Mouse (Mus musculus) heart, embryonic 15.5 days (tissue): Measurements from ENCODE around the gene Sprr2a1. TPM values are rescaled to one million over a fixed set of nuclear protein-coding genes. Genes with fewer than 3 reads are reported as not detected.
"Not testable (repeated sequence)": the region's sequence is repeated elsewhere in the genome, so short reads cannot be mapped to it uniquely, and the experiment has no call there.

ENCODE experiments used
- ATAC-seq: fragments of 200-750 bp; cut with Nextera tagmentation; replicated peaks from 2 replicates; pipeline ENCODE4 v1.8.0; 2017; ENCODE audit warnings: low read depth, moderate TSS enrichment; ENCODE audit not compliant: insufficient number of reproducible peaks, insufficient read depth, low FRiP score
- H3K27ac ChIP-seq: fragments of 300-500 bp; sonication (generic); 2 replicates; pipeline ENCODE4 v1.5.1; 2015; ENCODE audit warnings: mild to moderate bottlenecking, inconsistent platforms
- H3K27me3 ChIP-seq: fragments of 300-500 bp; sonication (generic); 2 replicates; pipeline ENCODE4 v1.6.1; 2015; ENCODE audit warnings: inconsistent platforms
- H3K36me3 ChIP-seq: fragments of 300-500 bp; sonication (generic); 2 replicates; pipeline ENCODE4 v1.6.1; 2015; ENCODE audit warnings: mild to moderate bottlenecking, inconsistent platforms
- H3K4me1 ChIP-seq: fragments of 300-500 bp; sonication (generic); replicated peaks from 2 replicates; pipeline ENCODE4 v1.6.1; 2015; ENCODE audit warnings: inconsistent platforms
- H3K4me2 ChIP-seq: fragments of 300-500 bp; sonication (generic); 2 replicates; pipeline ENCODE4 v1.6.1; 2015; ENCODE audit warnings: inconsistent platforms, mild to moderate bottlenecking, moderate library complexity
- H3K4me3 ChIP-seq: fragments of 300-500 bp; sonication (generic); 2 replicates; pipeline ENCODE4 v1.5.1; 2015; ENCODE audit warnings: mild to moderate bottlenecking, inconsistent platforms
- H3K9ac ChIP-seq: fragments of 300-500 bp; sonication (generic); 2 replicates; pipeline ENCODE4 v1.6.1; 2015; ENCODE audit warnings: mild to moderate bottlenecking, inconsistent platforms
- H3K9me3 ChIP-seq: fragments of 300-500 bp; sonication (generic); replicated peaks from 2 replicates; pipeline ENCODE4 v1.6.1; 2016; ENCODE audit warnings: inconsistent platforms
- WGBS: fragments of 180-500 bp; shearing (Covaris S2); methylation state at CpG from one replicate; pipeline ENCODE4 v1.1.7; 2015; ENCODE audit warnings: mixed read lengths; 5-methylcytosine and 5-hydroxymethylcytosine counted together
- polyA plus RNA-seq: library from polyadenylated mRNA; unstranded; fragments of >200 nt; fragmentation: Nextera tagmentation; extraction: Ambion mirVana; gene quantifications from 2 replicates; pipeline ENCODE4 v1.2.1, GENCODE M21; 2015

Gene Sprr2a1
- polyA plus RNA-seq, result 0.20 and 0.56 TPM in 2 replicates

DNA sequence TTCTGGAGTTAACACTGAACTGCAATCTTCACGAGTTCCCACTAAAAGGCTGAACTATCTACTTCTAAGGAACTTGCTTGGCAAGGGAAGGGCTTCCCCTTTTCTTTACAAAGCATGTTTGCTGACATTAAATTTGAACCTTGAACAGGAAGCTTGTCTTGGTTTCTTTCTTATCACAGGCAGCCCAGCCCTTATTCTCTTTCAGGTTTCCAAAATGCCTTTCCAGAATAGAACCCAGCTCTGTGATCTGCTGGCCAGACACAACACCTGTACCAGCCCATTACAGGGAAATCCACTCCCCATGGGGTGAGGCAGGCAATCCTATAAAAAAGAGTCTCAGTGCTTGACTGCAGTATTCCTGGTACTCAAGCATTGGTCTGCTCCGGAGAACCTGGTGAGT is at the start of gene Sprr2a1, which contains the start of gene Sprr2a2:
TSS of gene Sprr2a1 (plus strand) at position 231 of the 400 bp plus-strand sequence.
TSS of gene Sprr2a2 (plus strand) at position 352 of the 400 bp plus-strand sequence.
- H3K36me3 ChIP-seq, H3K4me2 ChIP-seq, H3K4me3 ChIP-seq, H3K27ac ChIP-seq, H3K27me3 ChIP-seq, ATAC-seq, H3K4me1 ChIP-seq, H3K9ac ChIP-seq, H3K9me3 ChIP-seq: not testable (repeated sequence)
- WGBS, result no CpG with 5 or more reads among the region's 2 CpGs

DNA sequence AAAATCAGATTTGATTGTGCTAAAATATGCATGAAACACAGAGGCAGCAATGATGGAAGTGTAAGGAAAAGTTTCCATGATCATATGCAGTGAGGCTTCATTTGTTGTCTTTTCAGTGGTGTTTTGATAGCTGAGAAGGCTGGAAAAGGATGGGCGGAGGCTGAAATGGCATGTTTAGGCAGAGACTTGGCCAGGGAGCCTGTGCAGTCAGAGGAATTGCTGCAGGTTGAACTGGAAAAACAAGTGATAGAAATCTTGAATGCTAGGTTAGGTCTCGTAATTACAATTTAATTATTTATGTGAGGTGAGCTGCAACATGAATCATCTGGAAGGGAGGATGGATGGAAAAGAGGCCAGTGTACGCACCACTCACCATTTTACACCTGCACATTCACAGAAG is 45.8 kb upstream of the Sprr2a1 start:
- 80% methylated on average over 3 of the region's 3 CpGs for WGBS
- H3K4me2 ChIP-seq, result no peak overlapping the region
- H3K9me3 ChIP-seq, result no peaks in the 10 kb centered on the region
- H3K36me3 ChIP-seq, result no peaks in the 10 kb centered on the region
- H3K27me3 ChIP-seq, result no peaks in the 10 kb centered on the region
- H3K4me1 ChIP-seq, result no peaks in the 10 kb centered on the region
- no peak overlapping the region for H3K27ac ChIP-seq
- ATAC-seq, result no peak
- H3K9ac ChIP-seq, result no peak overlapping the region
- H3K4me3 ChIP-seq, result no peak overlapping the region

DNA sequence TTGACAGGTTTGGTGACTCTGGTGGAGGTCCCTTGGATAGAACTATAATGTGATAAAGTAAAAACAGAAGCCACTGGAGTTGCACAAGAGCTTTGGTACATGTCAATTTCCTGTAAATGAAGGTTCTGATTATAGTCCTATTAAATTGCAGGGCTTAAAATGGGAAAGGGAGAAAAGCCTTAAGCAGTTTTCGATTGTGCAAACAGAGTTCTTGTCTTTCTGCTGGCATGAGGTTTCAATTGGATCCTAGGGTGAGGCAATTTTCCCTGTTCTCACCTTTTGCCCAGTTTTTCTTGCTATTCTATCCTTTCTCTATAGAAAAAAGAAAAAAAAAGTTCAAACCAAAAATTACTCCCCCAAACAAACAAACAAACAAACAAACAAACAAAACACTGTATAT is 38.7 kb upstream of the Sprr2a1 start:
- H3K9ac ChIP-seq, result no peak overlapping the region
- H3K4me3 ChIP-seq, result no peak overlapping the region
- WGBS, result 67% methylated on average over 1 of the region's 1 CpGs
- no peak overlapping the region for H3K27ac ChIP-seq
- H3K9me3 ChIP-seq, result no peaks in the 10 kb centered on the region
- H3K4me1 ChIP-seq, result no peaks in the 10 kb centered on the region
- H3K27me3 ChIP-seq, result no peaks in the 10 kb centered on the region
- no peaks in the 10 kb centered on the region for H3K36me3 ChIP-seq
- no peak for ATAC-seq
- H3K4me2 ChIP-seq, result no peak overlapping the region

DNA sequence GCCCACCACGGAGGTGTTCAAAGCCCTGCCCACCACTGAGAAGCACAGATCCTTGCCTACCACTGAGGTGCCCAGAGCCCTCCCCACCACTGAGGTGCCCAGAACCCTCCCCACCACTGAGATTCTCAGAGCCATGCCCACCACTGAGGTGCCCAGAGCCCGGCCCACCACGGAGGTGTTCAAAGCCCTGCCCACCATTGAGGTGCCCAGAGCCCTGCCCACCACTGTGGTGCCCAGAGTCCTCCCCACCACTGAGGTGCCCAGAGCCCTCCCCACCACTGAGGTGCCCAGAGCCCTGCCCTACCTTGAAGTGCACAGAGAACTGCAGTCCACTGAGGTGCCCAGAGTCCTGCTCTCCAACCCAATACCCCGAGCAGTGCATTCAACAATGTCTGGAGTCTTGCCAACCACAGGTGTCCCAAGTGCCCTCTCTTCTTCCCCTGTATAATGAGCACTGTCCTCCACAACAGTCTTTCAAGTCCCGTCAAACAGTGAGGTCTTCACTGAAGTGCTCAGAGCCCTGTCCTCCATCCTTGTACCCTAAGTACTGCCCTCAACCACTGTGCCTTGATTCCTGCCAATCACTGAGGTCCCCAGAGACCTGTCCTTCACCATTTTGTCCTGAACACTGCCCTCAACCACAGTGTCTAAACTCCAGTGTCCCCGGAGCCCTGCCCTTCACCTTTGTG is 19.9 kb upstream of the Sprr2a1 start:
- WGBS, result 77% methylated on average over 6 of the region's 6 CpGs
- Histone ChIP-seq H3K4me2 (no peak overlapping the region), H3K36me3 (no peaks in the 10 kb centered on the region), H3K4me3 (no peak overlapping the region), H3K27me3 (no peaks in the 10 kb centered on the region), H3K27ac (no peak overlapping the region), H3K4me1 (no peaks in the 10 kb centered on the region), H3K9me3 (no peaks in the 10 kb centered on the region), H3K9ac (no peak overlapping the region)
- peak; percentile 39; the same call in 1 of the 2 replicates for ATAC-seq

DNA sequence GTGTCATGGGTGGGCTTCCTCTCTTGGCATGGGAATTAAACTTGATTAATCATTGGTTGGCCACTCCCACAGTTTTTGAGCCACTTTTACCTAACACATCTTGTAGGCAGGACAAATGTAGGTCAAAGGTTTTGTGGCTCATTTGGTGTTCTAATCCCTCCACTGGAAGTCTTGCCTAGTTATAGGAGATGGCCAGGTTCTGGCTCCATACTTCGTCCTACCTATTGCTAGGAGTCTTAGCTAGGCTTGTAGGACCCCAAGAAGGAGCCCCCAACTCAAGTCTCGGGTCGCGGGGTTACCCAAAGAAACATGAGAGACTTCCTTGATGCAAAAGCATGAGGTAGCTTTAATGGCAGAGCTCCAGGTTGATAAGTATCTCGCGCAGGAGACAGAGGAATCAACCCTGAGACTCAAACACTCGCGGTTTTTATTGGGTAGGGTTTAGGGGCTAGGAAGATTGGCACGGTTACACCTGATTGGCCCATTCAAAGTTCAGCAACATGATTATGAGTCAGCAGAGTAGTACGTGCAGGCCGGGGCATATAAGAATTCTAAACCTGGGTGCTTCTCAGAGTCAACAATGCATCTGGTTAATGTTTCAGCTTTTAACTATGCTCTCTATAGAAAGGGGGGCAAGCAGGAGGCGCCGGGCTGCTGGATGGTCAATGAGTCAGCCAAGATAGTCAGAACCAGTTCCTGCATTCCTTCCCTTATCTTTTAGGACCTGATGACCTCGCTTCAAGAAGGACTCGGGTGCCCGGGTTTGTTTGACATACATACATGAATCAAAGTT is 4.3 kb upstream of the Sprr2a1 start:
- not testable (repeated sequence) for H3K27ac ChIP-seq, H3K9ac ChIP-seq, H3K9me3 ChIP-seq, H3K36me3 ChIP-seq, H3K27me3 ChIP-seq, H3K4me3 ChIP-seq, H3K4me2 ChIP-seq, H3K4me1 ChIP-seq
- peak; percentile 49 for ATAC-seq
- no CpG with 5 or more reads among the region's 16 CpGs for WGBS

DNA sequence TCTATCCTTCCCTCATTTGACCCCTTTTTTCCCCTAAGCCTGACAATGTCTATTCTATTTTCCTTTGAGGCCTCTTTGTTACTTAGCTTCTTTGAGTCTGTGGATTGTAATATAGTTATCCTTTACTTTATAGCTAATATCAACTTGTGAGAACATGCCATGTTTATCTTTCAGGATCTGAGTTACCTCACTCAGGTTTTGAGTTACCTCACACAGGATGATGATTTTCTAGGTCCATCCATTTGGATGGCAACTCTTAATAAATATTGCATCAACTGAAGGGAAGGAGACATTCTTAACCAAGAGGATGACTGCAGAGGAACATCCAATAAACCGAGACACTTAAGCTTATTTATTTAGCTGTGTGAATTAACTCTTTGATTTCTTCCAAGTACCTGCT is 3.5 kb upstream of the Sprr2a1 start:
- H3K27me3 ChIP-seq, H3K9me3 ChIP-seq, H3K9ac ChIP-seq, H3K27ac ChIP-seq, H3K4me3 ChIP-seq, ATAC-seq, H3K36me3 ChIP-seq, H3K4me1 ChIP-seq, H3K4me2 ChIP-seq: not testable (repeated sequence)
- WGBS, result no CpG with 5 or more reads among the region's 1 CpGs

DNA sequence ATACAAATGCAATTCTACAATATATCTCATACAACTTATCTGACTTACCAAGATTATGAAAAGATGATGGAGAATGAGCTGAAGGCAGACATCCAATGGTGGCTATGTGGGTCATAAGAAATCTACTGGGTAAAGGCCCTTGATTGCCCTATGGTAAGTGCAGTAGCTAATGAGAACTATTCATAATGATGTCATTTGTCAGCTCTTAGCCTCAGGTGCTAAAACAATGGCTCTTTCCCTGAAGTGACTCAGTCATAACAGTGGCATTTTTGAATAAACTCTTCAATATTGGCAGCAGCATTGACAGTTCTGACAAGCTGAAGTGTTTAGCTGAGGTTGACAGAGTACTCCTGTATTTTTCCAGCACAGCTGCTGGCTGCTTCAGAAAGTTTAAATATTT is 1.9 kb upstream of the Sprr2a1 start:
- not testable (repeated sequence) for H3K9ac ChIP-seq, H3K27me3 ChIP-seq, ATAC-seq, H3K36me3 ChIP-seq, H3K4me2 ChIP-seq, H3K27ac ChIP-seq, H3K4me1 ChIP-seq, H3K4me3 ChIP-seq, H3K9me3 ChIP-seq

DNA sequence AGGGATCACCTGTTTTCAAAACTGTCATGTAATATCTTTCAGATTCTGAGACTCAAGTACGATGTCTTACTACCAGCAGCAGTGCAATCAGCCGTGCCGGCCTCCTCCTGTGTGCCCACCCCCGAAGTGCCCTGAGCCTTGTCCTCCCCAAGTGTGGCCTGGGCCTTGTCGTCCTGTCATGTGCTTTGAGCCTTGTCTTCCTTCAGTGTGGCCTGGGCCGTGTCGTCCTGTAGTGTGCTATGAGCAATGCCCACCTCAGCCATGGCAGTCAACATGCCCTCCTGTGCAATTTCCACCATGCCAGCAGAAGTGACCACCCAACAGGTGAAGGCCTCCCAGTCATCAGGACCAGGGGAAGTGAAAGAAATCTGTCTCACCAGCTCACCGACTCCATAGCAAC is 3.4 kb downstream of the Sprr2a1 start:
- no CpG with 5 or more reads among the region's 8 CpGs for whole genome bisulfite sequencing
- H3K4me2 ChIP-seq, H3K9me3 ChIP-seq, H3K4me1 ChIP-seq, ATAC-seq, H3K4me3 ChIP-seq, H3K27me3 ChIP-seq, H3K9ac ChIP-seq, H3K36me3 ChIP-seq, H3K27ac ChIP-seq: not testable (repeated sequence)

DNA sequence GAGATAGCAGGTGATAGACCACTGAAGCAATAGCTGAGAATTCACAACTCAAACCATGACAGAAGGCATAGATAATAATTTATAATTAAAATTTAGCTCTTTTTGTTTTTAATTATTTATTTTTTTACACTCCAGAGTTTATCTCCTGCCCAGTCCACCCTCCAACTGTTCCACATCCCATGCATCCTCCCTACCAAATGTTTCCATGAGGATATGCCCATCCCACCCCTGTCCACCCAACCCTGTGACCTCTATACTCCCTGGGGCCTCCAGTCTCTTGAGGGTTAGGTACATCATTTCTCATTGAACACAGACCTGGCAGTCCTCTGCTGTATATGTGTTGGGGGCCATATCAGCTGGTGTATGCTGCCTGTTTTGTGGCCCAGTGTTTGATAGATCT is 8.1 kb downstream of the Sprr2a1 start:
- not testable (repeated sequence) for H3K36me3 ChIP-seq, H3K4me3 ChIP-seq, H3K27me3 ChIP-seq, H3K4me1 ChIP-seq, H3K27ac ChIP-seq, H3K9me3 ChIP-seq, H3K9ac ChIP-seq, ATAC-seq, H3K4me2 ChIP-seq

DNA sequence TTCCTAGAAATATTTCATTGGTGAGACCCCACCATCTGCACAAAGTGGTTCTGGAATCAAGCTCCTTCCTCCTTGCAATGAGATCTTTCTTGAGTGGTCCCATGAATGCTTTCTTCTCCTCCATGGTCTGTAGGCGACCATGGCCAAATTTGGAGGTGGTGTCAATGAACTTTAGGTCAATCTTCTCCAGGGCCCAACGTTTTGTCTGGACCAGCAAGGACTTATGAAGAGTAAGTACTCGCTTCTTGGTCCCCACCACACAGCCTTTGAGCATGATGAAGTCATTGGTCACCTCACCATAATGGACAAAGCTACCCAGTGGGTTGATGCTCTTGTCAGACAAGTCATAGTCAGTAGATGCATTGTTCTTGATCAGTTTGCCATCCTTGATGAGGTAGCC is 11.8 kb downstream of the Sprr2a1 start:
- ATAC-seq, H3K27me3 ChIP-seq, H3K4me1 ChIP-seq, H3K9ac ChIP-seq, H3K9me3 ChIP-seq, H3K27ac ChIP-seq, H3K36me3 ChIP-seq, H3K4me3 ChIP-seq, H3K4me2 ChIP-seq: not testable (repeated sequence)
- WGBS, result 73% methylated on average over 3 of the region's 3 CpGs

DNA sequence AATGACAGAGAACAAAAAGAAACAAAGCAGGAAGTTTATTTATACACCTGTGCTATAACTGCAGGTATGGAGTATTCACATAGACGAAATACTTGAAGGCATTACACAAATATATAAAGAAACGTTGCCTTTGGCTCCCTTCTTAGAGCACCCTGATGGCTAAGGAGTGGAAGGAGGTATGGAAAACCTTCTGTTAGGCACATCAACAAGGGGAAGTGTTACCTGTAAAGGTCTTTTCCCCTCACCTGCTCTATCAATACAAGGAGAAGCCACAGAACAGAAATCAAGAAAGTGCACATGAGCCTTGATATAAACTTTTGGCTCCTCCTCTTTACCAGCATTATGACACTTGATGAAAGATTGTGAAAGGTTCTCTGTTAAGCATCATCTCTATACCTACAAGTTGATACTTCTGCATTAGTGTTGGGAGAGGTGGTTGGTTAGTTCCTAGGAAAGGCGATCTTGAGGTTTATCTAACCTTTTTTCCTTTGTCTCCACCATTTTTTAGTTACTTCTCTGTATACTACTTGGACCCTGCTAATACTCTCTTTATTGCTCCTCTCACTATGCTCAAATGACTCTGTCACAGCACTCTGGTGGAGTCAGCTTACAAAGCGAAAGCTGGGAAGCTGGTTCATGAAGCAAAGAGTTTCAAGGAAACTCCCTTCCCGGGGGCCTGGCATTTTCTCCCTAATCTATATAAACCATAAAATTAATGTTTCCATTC is 21.0 kb downstream of the Sprr2a1 start:
- not testable (repeated sequence) for H3K27me3 ChIP-seq, H3K36me3 ChIP-seq, H3K4me3 ChIP-seq, H3K4me2 ChIP-seq, H3K27ac ChIP-seq, ATAC-seq, H3K9me3 ChIP-seq, H3K4me1 ChIP-seq, H3K9ac ChIP-seq
- no CpG with 5 or more reads among the region's 5 CpGs for WGBS
